Mouse (Mus musculus) thymus, adult 2 months (tissue): ENCODE measurements around the gene Pcyt1a.

Experiments
- CTCF ChIP-seq: fragments of 200-500 bp; IDR thresholded peaks from 2 replicates; pipeline ENCODE4 v1.5.1; 2012; ENCODE audit warnings: mild to moderate bottlenecking, control low read depth, low read length, moderate library complexity, borderline replicate concordance; ENCODE audit not compliant: control insufficient read depth, poor library complexity, insufficient read depth; ENCODE audit errors: extremely low read depth
- POLR2A ChIP-seq: fragments of 200-500 bp; IDR thresholded peaks from 2 replicates; pipeline ENCODE4 v1.6.1; 2012; ENCODE audit warnings: mild to moderate bottlenecking, low read length, control low read depth, moderate library complexity; ENCODE audit not compliant: control insufficient read depth, poor library complexity, insufficient read depth; ENCODE audit errors: extremely low read depth

GRCm38 (mm10) chr16:32431926-32432325 is 1.2 kb downstream of the Pcyt1a start:
- TF ChIP-seq CTCF (no peak), POLR2A (no peak)
